Mouse (Mus musculus) C2C12 (cell line): ENCODE measurements around the gene Auts2. TPM values are rescaled to one million over a fixed set of nuclear protein-coding genes. Genes with fewer than 3 reads are reported as not detected.

Experiments
- H3K27me3 ChIP-seq: one replicate; pipeline ENCODE4 v1.6.1; 2011; ENCODE audit not compliant: control insufficient read depth, insufficient read depth, insufficient read length
- H3K36me3 ChIP-seq: one replicate; pipeline ENCODE4 v1.6.1; 2011; ENCODE audit not compliant: control insufficient read depth, insufficient read depth
- H3K4me3 ChIP-seq: one replicate; pipeline ENCODE4 v1.5.1; 2011; ENCODE audit warnings: mild to moderate bottlenecking, control low read depth; ENCODE audit not compliant: poor library complexity, insufficient read depth, severe bottlenecking
- H3K79me2 ChIP-seq: one replicate; pipeline ENCODE4 v1.6.1; 2011; ENCODE audit not compliant: control insufficient read depth, insufficient read depth
- H3K79me3 ChIP-seq: one replicate; pipeline ENCODE4 v1.6.1; 2011; ENCODE audit warnings: low read depth, control low read depth
- H3ac ChIP-seq: one replicate; pipeline ENCODE3; 2011; ENCODE audit warnings: low read depth; ENCODE audit not compliant: control insufficient read depth, insufficient read length
- CEBPB ChIP-seq: IDR thresholded peaks from one replicate; pipeline ENCODE4 v1.6.1; 2011; ENCODE audit warnings: low read depth, mild to moderate bottlenecking, control low read depth, moderate library complexity
- CTCF ChIP-seq: IDR thresholded peaks from one replicate; pipeline ENCODE4 v1.5.1; 2011; ENCODE audit not compliant: control insufficient read depth, insufficient read depth, insufficient read length
- FOSL1 ChIP-seq: IDR thresholded peaks from one replicate; pipeline ENCODE4 v1.8.0; 2011; ENCODE audit warnings: mild to moderate bottlenecking, low read length; ENCODE audit not compliant: poor library complexity, insufficient read depth, severe bottlenecking
- MAX ChIP-seq: IDR thresholded peaks from one replicate; pipeline ENCODE4 v1.6.1; 2011; ENCODE audit warnings: mild to moderate bottlenecking, control low read depth
- MYOD1 ChIP-seq: IDR thresholded peaks from one replicate; pipeline ENCODE4 v1.6.1; 2011; ENCODE audit warnings: low read depth; ENCODE audit not compliant: control insufficient read depth, insufficient read length
- MYOG ChIP-seq: IDR thresholded peaks from one replicate; pipeline ENCODE4 v1.6.1; 2011; ENCODE audit not compliant: control insufficient read depth, insufficient read length; ENCODE audit errors: extremely low read depth
- USF1 ChIP-seq: IDR thresholded peaks from one replicate; pipeline ENCODE4 v1.6.1; 2011; ENCODE audit warnings: low read depth, mild to moderate bottlenecking, control low read depth, moderate library complexity
- polyA plus RNA-seq: library from polyadenylated mRNA; unstranded; fragments of >200 nt; fragmentation: generic; extraction: Trizol; gene quantifications from one replicate; pipeline ENCODE4 v1.2.1, GENCODE M21; 2012; ENCODE audit warnings: missing spikeins

Gene Auts2
- polyA plus RNA-seq, 1 experiment, result 8.4 TPM

GRCm38 (mm10) chr5:132373471-132374075 lies 169.6 kb downstream of the Auts2 start:
- H3K36me3 ChIP-seq, result no peaks in the 10 kb centered on the region
- H3K79me2 ChIP-seq, result no peaks in the 10 kb centered on the region
- no peak overlapping the region for H3ac ChIP-seq
- H3K79me3 ChIP-seq, result no peaks in the 10 kb centered on the region
- H3K27me3 ChIP-seq, result no peaks in the 10 kb centered on the region
- no peak overlapping the region for H3K4me3 ChIP-seq
- TF ChIP-seq MAX, result no peak
- TF ChIP-seq USF1, result no peak
- no peak for TF ChIP-seq CTCF
- no peak for TF ChIP-seq FOSL1
- no peak for TF ChIP-seq MYOG
- TF ChIP-seq CEBPB, result no peak
- no peak for TF ChIP-seq MYOD1

GRCm38 (mm10) chr5:132372605-132373004 lies 170.5 kb downstream of the Auts2 start:
- no peaks in the 10 kb centered on the region for H3K36me3 ChIP-seq
- TF ChIP-seq MAX, result no peak
- TF ChIP-seq CTCF, result no peak
- no peak for TF ChIP-seq USF1
- no peak for TF ChIP-seq MYOD1
- TF ChIP-seq CEBPB, result no peak
- TF ChIP-seq MYOG, result no peak
- TF ChIP-seq FOSL1, result no peak
- H3K79me3 ChIP-seq, result no peaks in the 10 kb centered on the region
- no peaks in the 10 kb centered on the region for H3K79me2 ChIP-seq
- no peak overlapping the region for H3K4me3 ChIP-seq
- H3ac ChIP-seq, result no peak overlapping the region
- no peaks in the 10 kb centered on the region for H3K27me3 ChIP-seq

GRCm38 (mm10) chr5:132368678-132369088 lies 174.5 kb downstream of the Auts2 start:
- H3K4me3 ChIP-seq, result no peak overlapping the region
- no peaks in the 10 kb centered on the region for H3K79me2 ChIP-seq
- H3K36me3 ChIP-seq, result no peaks in the 10 kb centered on the region
- TF ChIP-seq CEBPB, result no peak
- no peak for TF ChIP-seq MYOD1
- TF ChIP-seq MYOG, result no peak
- TF ChIP-seq CTCF, result no peak
- TF ChIP-seq FOSL1, result no peak
- TF ChIP-seq USF1, result no peak
- TF ChIP-seq MAX, result no peak
- no peaks in the 10 kb centered on the region for H3K27me3 ChIP-seq
- H3ac ChIP-seq, result no peak overlapping the region
- no peaks in the 10 kb centered on the region for H3K79me3 ChIP-seq

- Histone ChIP-seq H3K79me2 (no peaks in the 10 kb centered on the region), H3K4me3 (no peak overlapping the region), H3K27me3 (no peaks in the 10 kb centered on the region), H3K36me3 (no peaks in the 10 kb centered on the region), H3ac (no peak overlapping the region), H3K79me3 (no peaks in the 10 kb centered on the region)
- no peak for TF ChIP-seq FOSL1
Observed at GRCm38 (mm10) chr5:132361276-132361675, 181.9 kb downstream of the Auts2 start.

- no peak for TF ChIP-seq MAX
- no peak for TF ChIP-seq USF1
- TF ChIP-seq MYOG, result no peak
- TF ChIP-seq CTCF, result no peak
- TF ChIP-seq FOSL1, result no peak
- no peak for TF ChIP-seq CEBPB
- TF ChIP-seq MYOD1, result no peak
- Histone ChIP-seq H3K27me3 (no peaks in the 10 kb centered on the region), H3K4me3 (no peak overlapping the region), H3K36me3 (no peaks in the 10 kb centered on the region), H3ac (no peak overlapping the region), H3K79me3 (no peaks in the 10 kb centered on the region), H3K79me2 (no peaks in the 10 kb centered on the region)
Observed at GRCm38 (mm10) chr5:132357726-132358125, 185.4 kb downstream of the Auts2 start.

GRCm38 (mm10) chr5:132355935-132356334 lies 187.2 kb downstream of the Auts2 start:
- H3ac ChIP-seq, result no peak overlapping the region
- TF ChIP-seq MYOD1, result no peak
- no peak for TF ChIP-seq MYOG
- no peak for TF ChIP-seq MAX
- TF ChIP-seq CEBPB, result no peak
- no peak for TF ChIP-seq CTCF
- TF ChIP-seq USF1, result no peak
- no peak for TF ChIP-seq FOSL1

More at GRCm38 (mm10) chr5:132355935-132356334, 187.2 kb downstream of the Auts2 start:
- no peaks in the 10 kb centered on the region for H3K27me3 ChIP-seq
- H3K79me2 ChIP-seq, result no peaks in the 10 kb centered on the region
- H3K4me3 ChIP-seq, result no peak overlapping the region
- H3K79me3 ChIP-seq, result no peaks in the 10 kb centered on the region
- no peaks in the 10 kb centered on the region for H3K36me3 ChIP-seq
